Mouse (Mus musculus): Measurements from ENCODE around the gene Twist2.

Gene Twist2

DNA sequence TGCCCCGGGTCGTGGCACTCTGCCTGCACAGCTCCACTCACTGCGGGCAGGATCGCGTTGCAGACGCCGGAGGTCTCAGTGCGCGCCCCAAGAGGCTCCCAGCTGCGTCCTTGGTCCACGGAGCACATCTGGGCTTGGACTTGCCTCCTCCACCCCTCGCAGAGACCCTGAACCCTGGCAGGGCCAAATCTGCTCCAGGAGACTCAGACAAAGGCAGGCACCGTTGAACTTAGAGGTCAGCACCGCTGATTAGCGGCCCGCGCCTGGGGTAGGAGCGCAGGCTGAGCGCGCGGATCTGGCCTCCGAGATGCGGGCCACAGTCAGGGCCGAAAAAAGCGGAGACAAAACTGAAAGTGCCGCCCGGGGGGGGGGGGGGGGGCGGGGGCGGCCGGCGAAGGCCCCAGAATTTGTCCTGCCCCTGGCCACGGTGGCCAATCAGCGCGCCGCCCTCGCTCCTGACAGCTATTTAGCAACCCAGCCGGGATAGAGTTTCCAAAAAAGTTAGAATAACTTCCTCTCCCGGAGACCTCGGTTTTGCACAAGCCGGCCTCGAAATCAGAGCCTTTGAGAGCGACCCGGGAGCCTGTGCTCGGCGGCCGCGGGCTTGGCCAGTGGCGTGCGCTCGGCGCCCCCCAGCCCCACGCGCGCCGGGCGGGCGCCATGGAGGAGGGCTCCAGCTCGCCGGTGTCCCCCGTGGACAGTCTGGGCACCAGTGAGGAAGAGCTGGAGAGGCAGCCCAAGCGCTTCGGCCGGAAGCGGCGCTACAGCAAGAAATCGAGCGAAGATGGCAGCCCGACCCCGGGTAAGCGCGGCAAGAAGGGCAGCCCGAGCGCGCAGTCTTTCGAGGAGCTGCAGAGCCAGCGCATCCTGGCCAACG lies at the start of gene Twist2:
Gene Twist2 (plus strand): TSS at position 495 of the 877 bp plus-strand sequence.
- DNase-seq (ENCODE audit: low read depth): peak; percentile 97

DNA sequence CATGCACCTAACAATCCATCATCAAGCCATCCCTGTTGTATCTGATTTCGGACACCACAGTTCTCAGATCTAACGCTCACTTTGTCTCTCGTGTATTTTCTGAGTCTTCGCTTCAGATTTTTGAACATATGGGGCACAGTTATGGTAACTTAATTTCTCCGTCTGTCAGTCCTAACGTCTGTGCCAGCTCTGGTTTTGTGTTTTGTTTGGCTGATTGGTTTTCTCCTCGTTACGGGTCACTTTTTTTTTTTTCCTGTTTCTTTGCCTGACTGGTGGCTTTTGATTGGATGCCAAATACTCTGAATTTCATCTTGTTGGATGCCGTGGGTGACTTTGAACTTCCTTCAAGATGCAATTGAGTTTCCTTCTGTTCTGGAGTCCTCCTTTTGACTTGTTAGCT lies 48.3 kb upstream of the Twist2 start:
- DNase-seq (ENCODE audit: low read depth): no peak

DNA sequence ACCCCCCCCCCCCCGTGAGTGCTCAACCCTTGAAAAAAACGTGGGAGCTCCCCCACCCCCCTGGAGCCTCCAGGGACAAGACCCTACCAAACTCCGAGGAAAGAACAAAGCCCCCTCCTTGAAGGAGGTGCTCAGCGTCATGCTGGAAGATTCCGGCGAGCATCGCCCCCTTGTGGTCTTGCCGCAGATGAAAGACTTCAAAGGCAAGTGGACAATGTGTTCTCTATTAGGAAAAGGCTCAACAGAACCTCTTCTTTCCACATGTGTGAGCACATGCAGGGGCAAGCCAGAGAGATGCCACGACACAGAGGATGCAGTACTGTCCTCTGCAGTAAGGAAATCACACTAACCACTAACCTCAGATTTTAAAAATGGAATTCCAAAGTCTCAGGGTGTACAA lies 46.2 kb upstream of the Twist2 start:
- peak; percentile 94 for DNase-seq (ENCODE audit: low read depth)

DNA sequence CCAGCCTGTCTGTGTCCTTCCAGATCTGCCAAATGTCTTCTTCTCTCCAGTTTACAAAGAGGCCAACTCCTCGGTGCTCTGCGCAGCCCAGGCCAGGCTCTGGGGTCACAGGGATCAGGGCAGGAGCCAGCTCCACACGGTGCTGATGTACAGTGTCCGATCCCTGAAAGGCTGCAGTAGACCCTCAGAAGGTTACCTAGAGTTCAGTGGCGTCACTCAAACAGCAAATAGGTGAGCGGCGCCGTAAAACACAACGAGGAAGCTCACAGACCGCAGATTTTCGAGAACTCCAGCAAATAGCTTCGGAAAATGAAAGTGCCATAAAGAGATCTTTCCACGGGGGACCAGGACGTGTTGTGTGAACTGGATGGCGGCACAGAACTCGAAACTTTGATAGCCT lies 44.0 kb upstream of the Twist2 start:
- DNase-seq (ENCODE audit: low read depth): no peak

DNA sequence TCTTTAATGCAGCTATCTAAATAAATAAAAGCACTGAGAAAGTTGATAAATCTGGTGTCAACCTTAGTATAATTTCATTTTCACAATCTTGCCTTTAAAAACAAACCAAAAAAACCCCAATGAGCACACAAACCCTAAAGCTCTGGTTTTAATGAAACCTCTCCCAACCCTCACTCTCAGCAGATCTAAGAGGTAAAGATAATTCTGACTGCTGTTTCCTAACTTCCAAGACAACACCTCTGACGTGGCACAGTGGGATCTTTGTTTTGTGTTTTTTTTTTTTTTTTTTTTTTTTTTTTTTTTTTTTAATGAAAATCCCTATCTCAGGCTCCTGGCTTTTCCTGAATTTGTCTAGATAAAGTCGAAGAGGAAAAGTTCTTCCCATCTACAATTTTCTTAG lies 43.1 kb upstream of the Twist2 start:
- DNase-seq (ENCODE audit: low read depth): no peak

DNA sequence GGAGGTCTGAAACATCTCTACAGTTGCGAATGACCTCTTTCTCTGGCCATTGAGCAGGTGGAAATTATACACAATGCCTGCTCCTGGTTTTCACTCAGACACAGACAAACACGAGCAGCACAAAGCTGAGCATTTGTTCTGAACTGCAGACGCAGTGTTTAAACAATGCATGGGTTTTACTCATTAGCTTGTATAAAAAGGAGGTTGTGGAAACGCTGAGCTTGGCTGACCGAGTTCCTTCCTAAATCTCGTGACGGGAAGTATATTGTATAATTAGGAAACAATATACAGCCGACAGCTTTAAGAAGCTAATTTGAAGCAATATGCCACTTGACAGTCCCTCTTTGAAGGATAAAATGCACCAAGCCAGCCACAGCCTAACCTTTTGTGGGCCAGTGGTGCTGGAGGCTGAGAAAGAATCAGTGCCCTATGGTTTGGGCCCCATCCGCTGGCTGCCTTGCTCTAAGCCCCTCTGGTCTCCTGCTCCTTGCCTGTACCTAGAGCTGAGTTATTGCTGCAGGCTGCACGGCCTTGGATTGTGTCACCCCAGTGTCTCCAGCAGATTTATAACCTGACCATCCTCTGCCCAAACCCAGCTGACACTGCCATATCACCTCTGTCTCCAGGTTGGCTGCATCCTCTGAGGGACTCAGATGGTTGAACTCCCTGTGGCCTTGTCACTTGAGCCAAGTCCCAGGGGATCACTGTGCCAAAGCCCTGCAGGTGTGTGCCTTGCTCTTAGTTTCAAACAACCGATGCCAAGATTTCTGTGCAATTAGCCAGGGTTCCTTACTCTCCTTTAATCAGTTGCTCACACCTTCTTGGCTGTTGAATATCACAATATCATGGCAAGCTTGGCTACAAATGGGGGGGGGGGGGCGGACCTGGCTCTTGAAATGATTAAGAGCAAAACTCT lies 42.4 kb upstream of the Twist2 start:
- DNase-seq (ENCODE audit: low read depth): no peak

DNA sequence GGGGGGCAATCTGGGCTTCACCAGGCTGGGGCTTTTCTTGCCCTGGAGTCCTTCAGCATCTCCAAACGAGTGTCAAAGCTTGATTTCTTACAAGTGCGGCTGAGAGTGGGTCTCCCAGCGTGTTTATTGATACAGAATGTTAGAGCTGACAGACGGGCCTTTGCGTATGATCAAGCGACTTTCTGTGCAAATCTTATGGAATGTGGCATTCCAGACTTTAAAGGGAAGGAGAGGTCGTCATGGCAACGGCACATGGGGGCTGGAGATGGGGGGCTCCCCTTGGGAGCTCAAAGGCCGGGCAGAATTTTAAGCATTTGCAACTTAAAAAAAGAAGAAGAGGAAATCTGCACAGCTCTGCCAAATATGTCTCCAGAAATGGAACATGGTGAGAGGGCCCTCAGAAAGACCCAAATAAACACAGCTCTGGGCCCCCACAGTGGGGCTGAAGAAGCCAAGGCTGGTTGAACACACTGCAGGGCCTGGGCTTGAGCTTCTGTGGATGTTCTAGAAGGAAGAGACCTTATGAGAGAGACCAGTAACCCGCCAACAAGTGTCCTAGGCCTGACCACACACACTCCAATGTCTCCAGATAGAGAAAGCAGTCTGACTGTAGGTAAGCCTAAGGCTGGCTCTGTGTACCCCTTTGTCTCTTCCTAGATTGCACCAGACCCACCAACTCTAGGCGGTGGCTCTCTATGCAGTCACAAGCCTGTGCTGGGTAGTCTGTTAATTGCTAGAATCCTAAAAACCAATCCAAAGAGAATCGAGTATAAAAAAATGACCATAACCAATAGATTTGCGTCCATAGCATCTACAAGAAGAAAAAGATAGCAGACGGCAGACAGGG lies 40.9 kb upstream of the Twist2 start:
- no peak for DNase-seq (ENCODE audit: low read depth)

DNA sequence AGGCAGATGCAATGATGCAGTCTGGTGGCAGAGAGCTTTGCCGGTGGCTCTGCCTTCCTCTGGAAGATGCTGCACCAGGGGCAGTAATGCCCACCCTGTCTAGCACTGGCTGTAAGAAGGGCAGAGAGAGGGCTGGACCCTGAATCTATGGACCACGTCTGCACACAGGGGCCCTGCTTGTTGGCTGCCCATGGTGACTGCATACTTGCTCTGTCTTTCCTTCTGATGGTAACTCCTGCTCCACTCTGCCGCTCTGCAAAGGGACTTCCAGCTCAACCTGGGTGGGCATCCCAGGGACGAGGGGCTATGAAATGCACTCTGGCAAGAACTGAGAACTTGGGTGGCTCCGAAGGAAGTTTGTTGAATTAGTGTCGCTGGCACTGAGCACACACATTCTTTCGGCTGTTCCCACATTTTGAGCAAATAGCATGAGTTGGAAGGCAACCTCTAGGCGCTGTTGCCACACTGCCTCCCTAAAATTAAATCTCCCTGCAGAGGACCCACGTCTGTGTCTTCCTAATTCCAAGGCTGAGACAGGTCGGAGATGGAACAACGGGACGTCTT lies 38.7 kb upstream of the Twist2 start:
- DNase-seq (ENCODE audit: low read depth): no peak

DNA sequence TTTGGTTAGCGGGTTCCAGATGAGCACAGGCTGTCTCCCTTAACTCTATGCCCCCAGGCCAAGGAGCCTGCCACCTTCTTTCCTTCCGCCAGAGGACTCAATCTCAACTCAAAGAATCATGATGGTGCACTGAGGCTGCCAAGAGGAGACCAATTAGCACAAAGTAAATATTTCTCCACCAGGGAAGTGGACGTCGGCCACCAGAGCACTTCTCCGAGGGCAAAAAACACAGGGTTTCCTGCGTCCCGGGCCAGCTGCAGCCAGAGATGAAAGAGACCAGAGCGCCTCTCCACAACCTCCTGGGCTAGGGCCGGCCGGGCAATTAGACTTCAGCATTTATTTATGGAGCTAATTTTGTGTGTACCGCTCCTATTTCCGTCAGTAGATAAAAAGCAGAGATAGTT lies 31.0 kb upstream of the Twist2 start:
- DNase-seq (ENCODE audit: low read depth): no peak

DNA sequence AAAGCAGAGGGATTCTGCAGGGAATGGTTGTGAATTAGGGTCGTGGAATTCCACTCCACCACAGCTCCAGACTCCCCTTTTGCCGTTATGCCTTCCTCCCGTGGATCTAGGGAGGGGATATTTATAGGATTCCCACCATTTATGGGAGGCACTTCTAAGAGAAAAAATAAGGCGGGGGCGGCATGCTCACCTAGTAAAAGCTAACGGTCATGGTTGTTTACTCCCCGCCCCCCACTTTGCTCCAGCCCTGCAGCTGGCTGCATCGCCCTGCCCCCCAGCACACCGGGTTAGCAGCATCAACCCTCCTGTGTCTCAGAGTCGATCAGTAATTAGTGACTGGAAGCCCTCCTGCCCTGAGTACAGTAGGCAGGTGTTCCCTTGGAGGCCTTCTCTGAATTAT lies 30.6 kb upstream of the Twist2 start:
- no peak for DNase-seq (ENCODE audit: low read depth)

DNA sequence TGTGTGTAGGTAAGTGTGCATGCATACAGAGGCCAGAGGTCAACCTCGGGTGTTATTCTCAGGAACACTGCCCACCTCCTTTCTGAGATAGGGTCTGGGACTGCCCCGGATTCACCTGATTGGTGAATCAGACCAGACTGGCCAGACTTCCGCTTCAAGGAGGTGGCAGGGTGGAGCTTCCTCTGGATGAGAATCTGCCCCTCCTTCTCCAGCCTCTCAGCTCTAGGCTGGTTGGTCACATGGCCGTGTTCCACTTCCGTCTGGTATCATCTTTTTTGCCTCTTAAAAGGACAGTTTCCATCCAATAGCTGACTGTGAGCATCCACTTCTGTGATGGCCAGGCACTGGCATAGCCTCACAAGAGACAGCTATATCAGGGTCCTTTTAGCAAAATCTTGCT lies 24.3 kb upstream of the Twist2 start:
- DNase-seq (ENCODE audit: low read depth): no peak

DNA sequence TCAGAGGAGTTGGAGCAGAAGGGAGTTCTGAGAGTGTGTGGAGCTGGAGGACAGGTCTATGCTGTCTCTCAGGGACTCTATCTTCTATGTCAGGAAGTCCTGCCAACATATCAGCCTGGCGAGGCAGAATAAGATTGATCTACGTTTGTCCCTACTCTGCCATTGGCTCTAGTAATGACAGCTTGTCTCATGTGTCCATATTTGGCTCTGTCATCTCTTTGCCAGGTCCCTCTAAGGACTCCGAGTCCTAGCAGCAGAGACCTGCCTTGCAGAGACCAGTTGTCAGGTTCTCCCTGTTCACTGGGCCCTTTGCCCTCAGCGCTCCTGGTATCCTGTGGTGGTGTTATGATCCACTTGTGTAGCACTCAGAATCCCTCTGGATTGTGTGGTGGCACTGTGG lies 21.4 kb upstream of the Twist2 start:
- DNase-seq (ENCODE audit: low read depth): no peak

DNA sequence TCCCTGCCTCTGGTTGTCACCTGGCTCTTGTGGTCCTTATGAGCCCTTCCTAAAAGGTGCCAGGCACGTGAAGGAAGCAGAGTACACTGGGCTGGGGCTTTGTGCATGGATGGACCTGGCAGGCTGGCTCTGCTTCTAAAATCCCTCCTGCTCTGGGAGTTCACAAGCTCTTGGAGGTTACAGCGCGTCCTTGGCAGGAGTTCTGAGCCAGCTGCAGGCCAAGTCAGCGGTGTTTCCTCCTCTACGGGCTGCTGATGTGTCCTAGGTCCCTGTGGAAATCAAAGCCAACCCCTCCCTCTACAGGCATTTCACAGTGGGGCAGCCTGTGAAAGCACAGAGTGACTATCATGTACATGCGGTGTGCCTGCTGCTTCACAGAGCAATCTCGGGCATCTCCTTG lies 20.1 kb upstream of the Twist2 start:
- DNase-seq (ENCODE audit: low read depth): peak; percentile 54

DNA sequence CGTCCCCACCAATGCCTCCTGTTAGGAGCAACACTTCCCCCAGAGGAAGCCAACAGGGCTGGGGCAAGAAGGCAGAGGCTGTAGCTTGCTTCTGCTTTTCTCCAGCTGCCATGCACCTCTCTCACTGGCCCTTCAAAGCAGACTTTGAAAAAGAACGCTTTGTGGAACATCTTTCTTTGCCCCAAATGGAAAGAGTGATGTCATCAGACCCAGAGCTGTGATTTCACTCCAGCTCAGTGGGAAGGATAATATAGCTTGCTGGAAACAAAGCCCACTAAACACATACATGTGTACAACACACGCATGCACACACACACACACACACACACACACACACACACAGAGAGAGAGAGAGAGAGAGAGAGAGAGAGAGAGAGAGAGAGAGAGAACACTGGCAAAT lies 17.1 kb upstream of the Twist2 start:
- no peak for DNase-seq (ENCODE audit: low read depth)

DNA sequence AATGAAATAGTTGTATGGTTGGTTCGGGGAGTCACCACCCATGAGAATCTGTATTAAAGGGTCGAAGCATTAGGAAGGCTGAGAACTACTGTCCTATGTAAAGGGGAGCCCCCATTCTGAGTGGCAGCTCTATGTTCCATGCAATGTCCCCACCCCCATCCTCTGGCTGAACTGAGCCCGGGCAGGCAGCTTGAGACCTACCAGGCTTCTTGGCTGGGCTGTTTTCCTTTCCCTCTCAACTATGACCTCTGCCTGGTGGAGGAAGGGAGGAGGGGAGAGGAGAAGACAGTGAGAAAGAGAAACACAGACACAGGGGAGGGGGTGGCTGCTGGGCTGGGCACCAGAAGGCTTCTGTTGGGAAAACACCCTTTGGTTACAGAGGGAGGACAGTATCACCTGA lies 1.9 kb upstream of the Twist2 start:
- DNase-seq (ENCODE audit: low read depth): no peak

DNA sequence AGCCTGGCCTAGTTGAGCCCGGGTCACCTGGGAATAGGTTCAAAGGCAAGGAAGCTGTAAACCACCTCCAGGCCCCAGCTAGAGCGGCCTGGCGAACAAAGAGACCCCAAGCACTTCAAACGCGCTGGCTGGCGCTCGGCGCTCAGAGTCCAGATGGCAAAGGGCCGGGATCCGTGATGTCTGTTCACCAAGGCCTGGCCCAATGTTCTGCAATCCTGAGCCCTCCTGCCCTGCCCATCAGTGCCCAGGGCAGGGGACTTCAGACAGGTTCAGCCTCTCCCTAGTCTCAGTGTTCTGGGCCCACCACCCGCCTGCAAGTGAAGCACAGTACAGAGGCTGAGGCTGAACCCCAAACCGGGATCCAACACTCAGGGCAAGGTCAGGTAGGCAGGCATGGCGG lies 913 bp upstream of the Twist2 start:
- DNase-seq (ENCODE audit: low read depth): peak; percentile 57

DNA sequence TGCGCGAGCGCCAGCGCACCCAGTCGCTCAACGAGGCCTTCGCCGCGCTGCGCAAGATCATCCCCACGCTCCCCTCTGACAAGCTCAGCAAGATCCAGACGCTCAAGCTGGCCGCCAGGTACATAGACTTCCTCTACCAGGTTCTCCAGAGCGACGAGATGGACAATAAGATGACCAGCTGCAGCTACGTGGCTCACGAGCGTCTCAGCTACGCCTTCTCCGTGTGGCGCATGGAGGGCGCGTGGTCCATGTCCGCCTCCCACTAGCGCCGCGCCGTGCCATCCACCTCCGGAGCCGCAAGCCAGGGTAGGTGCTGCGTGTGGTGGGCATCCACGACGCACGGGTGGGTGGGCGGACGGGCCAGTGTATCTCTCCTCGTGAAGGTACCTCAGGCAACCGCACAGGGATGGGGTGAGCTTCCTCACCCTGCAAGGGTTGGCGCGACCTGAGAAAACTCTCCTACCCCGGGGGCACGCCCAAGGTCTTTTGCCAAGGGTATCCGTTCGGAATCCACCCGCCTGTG lies 644 bp downstream of the Twist2 start:
- DNase-seq (ENCODE audit: low read depth): no peak

DNA sequence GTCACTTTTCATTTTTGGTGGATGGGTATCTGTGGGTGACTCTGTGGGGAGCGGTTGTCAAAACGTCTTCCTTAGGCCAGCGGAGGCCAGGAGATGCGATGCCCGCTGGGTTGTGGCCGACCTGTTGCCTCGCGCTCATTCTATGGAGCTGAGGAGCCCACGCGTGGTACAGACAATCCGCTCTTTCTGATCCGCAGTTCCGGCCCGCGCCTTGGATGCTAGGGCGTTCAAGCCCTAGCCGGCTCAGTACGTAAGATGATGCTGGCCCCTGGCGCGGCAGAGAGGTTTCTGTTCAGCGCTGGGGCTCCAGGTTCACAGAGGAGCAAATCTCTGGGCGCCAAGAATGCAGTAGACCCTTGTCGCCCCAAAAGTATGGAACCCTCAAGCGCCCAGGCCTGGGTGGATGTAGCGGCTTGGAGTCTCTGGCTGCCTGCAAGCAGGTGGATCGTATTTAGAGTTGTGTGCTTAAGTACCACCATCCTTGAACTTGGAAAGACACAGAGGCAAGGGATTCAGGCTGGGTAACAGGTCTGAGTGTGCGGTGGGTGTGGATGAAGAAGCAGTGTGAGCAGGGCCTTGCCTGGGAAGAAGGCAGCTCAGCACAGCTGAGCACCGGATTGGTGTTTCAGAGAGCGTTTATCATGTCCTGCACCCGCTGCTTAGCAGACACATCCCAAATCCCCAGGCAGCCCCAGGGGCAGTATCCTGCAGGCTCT lies 1.3 kb downstream of the Twist2 start:
- peak; percentile 68 for DNase-seq (ENCODE audit: low read depth)

DNA sequence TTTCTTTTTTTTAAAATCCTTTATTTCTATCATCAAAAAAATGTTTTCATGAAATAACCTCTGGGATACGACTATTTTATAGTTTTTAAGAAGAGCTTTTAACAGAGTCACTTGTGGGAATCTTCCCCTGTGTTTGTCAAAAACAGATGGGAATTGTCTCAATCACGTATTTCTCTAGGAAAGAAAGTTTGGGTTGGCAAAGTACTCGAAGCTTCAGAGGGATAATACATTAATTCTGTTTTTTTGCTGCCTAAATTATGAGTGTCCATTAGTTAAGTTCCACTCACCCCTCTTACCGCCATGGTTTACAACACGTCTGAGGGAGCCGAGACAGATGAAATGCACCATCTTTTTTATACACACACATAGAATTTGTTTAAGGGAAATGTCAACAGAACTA lies 2.2 kb downstream of the Twist2 start:
- DNase-seq (ENCODE audit: low read depth): peak; percentile 33

DNA sequence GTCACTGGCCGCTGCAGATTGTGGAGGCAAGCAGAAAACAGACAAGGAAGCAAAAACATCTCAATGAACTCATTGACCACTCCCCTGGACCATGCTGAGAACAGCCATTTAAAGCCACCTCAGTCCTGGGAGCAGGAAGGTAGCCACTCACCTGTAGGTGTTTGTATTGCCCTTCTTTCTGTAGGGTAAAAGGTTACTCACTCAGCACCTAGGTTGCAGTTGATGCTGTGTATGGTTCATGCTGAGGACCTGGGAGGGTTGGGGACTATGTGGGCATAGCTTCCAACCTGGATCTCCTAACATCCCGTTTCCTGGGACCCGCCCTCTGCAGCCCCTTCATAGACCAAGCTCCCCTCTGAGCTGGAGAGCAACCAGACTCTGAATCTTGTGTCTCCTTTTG lies 14.8 kb downstream of the Twist2 start:
- no peak for DNase-seq (ENCODE audit: low read depth)

DNA sequence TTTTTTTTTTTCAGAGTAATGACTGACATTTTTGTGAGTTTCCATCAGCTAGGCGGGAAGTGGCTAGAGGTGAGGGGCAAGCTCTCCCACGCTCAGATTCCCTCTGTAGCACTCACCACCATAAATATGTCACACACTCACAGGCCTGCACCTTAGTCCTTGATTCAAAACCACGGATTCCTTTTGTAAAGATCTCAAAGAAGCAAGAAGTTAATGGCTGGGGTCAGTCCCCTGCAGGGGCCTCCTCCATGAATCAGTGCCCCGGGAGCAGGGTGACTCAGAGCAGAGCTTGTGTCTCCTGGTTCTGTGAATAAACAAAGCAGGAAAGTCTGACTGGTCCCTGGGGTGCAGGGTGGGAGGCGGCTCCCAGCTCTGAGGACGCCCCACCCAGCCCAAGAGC lies 15.3 kb downstream of the Twist2 start:
- peak; percentile 92 for DNase-seq (ENCODE audit: low read depth)

Measured in NIH3T3 (cell line).